Mouse (Mus musculus) stomach, embryonic 15.5 days (tissue): ENCODE data around the gene Xylb. TPM values are rescaled to one million over a fixed set of nuclear protein-coding genes. Genes with fewer than 3 reads are reported as not detected.

Experiments
- ATAC-seq: fragments of 200-750 bp; cut with Nextera tagmentation; 2 replicates; pipeline ENCODE4 v1.8.0; 2017; ENCODE audit warnings: low read depth, moderate number of reproducible peaks, moderate TSS enrichment; ENCODE audit not compliant: insufficient read depth, low FRiP score
- H3K27ac ChIP-seq: fragments of 300-500 bp; sonication (generic); 2 replicates; pipeline ENCODE4 v1.5.1; 2015; ENCODE audit warnings: mild to moderate bottlenecking, inconsistent platforms
- H3K27me3 ChIP-seq: fragments of 300-500 bp; sonication (generic); replicated peaks from 2 replicates; pipeline ENCODE4 v1.6.1; 2015; ENCODE audit warnings: inconsistent platforms
- H3K36me3 ChIP-seq: fragments of 300-500 bp; sonication (generic); 2 replicates; pipeline ENCODE4 v1.6.1; 2015; ENCODE audit warnings: inconsistent platforms
- H3K4me1 ChIP-seq: fragments of 300-500 bp; sonication (generic); 2 replicates; pipeline ENCODE4 v1.6.1; 2015; ENCODE audit warnings: inconsistent platforms
- H3K4me2 ChIP-seq: fragments of 300-500 bp; sonication (generic); 2 replicates; pipeline ENCODE4 v1.6.1; 2015; ENCODE audit warnings: mild to moderate bottlenecking, inconsistent platforms
- H3K4me3 ChIP-seq: fragments of 300-500 bp; sonication (generic); replicated peaks from 2 replicates; pipeline ENCODE4 v1.5.1; 2015; ENCODE audit warnings: inconsistent platforms
- H3K9ac ChIP-seq: fragments of 300-500 bp; sonication (generic); 2 replicates; pipeline ENCODE4 v1.6.1; 2015; ENCODE audit warnings: inconsistent platforms
- H3K9me3 ChIP-seq: fragments of 300-500 bp; sonication (generic); 2 replicates; pipeline ENCODE4 v1.6.1; 2016; ENCODE audit warnings: inconsistent platforms
- WGBS: fragments of 180-500 bp; shearing (Covaris S2); methylation state at CpG from one replicate; pipeline ENCODE4 v1.1.7; 2015; 5-methylcytosine and 5-hydroxymethylcytosine counted together
- polyA plus RNA-seq: library from polyadenylated mRNA; unstranded; fragments of >200 nt; fragmentation: Nextera tagmentation; extraction: Ambion mirVana; gene quantifications from 2 replicates; pipeline ENCODE4 v1.2.1, GENCODE M21; 2015

Gene Xylb
- polyA plus RNA-seq, 1 experiment from 2014 or later: 6.0 TPM

DNA sequence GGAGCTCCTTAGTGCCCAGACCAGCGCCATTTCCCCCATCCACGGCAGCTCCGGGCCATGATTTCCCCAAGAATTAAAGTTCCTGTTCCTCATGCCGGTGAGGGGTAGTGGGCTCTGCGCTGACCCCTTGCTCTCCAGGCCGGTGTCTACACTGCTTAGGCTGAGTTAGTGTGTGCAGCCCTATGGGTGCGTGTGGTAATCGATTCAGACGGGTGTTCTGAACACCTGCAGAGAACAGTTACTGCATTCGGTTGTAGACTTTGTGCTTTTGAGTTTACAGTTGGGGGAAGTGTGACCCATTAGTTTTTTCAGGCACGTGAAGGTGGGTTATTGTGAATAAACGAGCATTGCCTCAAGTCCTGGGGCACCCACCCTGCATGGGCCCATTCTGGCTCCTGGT lies 80.9 kb downstream of the Xylb start:
- Histone ChIP-seq H3K9ac (no peak overlapping the region), H3K36me3 (peaks cover 7% of the 10 kb centered on the region), H3K27ac (no peak overlapping the region), H3K4me1 (no peaks in the 10 kb centered on the region), H3K4me3 (no peak overlapping the region), H3K4me2 (no peak overlapping the region), H3K27me3 (no peaks in the 10 kb centered on the region), H3K9me3 (no peaks in the 10 kb centered on the region)
- WGBS: 90% methylated on average over 12 of the region's 12 CpGs
- no peak for ATAC-seq

DNA sequence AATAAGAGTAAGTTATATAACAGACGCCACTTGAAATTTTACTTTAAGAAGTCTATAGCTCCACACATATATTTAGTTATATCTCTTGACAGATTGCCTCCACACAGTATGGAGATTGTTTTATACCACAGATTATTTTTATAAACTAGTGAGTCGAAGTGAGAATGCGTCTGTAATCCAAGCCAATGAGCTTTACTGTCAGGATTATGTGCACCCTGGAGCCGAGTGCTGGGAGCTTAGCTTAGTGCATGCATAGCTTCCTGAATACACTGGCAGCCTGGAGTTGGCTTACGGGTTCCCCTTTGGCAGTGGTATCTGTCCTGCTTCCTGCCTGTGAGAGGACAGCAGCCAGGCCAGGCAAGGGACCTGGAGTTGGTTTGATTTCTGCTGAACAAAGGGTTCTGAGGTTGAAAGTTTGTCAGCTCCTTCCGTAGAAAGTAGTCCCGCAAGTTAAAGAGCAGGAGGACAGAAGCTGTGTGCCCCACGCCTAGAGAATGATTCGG lies 81.4 kb downstream of the Xylb start:
- 90% methylated on average over 9 of the region's 9 CpGs for WGBS
- Histone ChIP-seq H3K4me3 (no peak overlapping the region), H3K4me2 (no peak overlapping the region), H3K4me1 (no peaks in the 10 kb centered on the region), H3K9me3 (no peaks in the 10 kb centered on the region), H3K27me3 (no peaks in the 10 kb centered on the region), H3K36me3 (peaks cover 5% of the 10 kb centered on the region), H3K27ac (no peak overlapping the region), H3K9ac (no peak overlapping the region)
- ATAC-seq: no peak

Other genes starting within 250 kb of the Xylb start
- 1.3 and 2.3 TPM in 2 replicates for gene Acaa1b, start 200.3 kb upstream of the Xylb start, polyA plus RNA-seq
- not detected in 2 replicates for gene Gm47289, start 198.2 kb upstream of the Xylb start, polyA plus RNA-seq
- gene Slc22a13, start 148.3 kb upstream of the Xylb start, polyA plus RNA-seq: not detected in 2 replicates
- gene Oxsr1, start 35.0 kb upstream of the Xylb start, polyA plus RNA-seq: 13.3 and 13.5 TPM in 2 replicates
- 116 and 119 TPM in 2 replicates for gene Acaa1a, start 17.7 kb upstream of the Xylb start, polyA plus RNA-seq
- 32.4 and 34.7 TPM in 2 replicates for gene Myd88, start 16.0 kb upstream of the Xylb start, polyA plus RNA-seq
- gene Slc22a14, start 8.2 kb downstream of the Xylb start, polyA plus RNA-seq: 0.08 TPM in 1 of 2 replicates, not detected in the other
- gene Acvr2b, start 44.7 kb downstream of the Xylb start, polyA plus RNA-seq: 19.3 and 20.3 TPM in 2 replicates
- gene Exog, start 87.6 kb downstream of the Xylb start, polyA plus RNA-seq: 21.1 and 21.4 TPM in 2 replicates
- 0.19 and 0.42 TPM in 2 replicates for gene Scn5a, start 221.6 kb downstream of the Xylb start, polyA plus RNA-seq